Mouse (Mus musculus) left cerebral cortex, postnatal 36 days (tissue): Measurements from ENCODE around the gene Cyb5d1. TPM values are rescaled to one million over a fixed set of nuclear protein-coding genes. Genes with fewer than 3 reads are reported as not detected.
A peak's percentile ranks its signal among the peaks of the same experiment; 100 is the strongest.
"Not testable (repeated sequence)": the region's sequence is repeated elsewhere in the genome, so short reads cannot be mapped to it uniquely, and the experiment has no call there.

ENCODE experiments used
- DNase-seq, 2 experiments: peaks; one replicate each; pipeline ENCODE4 v3.0.0; 2021 to 2022; ENCODE audit warnings: low spot score in 2 of 2, mixed read lengths in 1 of 2
- intact Hi-C: fragments of 180-260 bp; cut with DNase I; formaldehyde crosslinking; loops from one replicate; pipeline ENCODE4 v1.15.1; 2025
- total RNA-seq, 2 experiments: library from RNA; stranded (reverse); gene quantifications; 2 replicates each; pipeline ENCODE4 v1.2.3; 2021

The Cyb5d1 gene
- total RNA-seq, 2 experiments from 2014 or later = 36.4 to 43.1 TPM

DNA sequence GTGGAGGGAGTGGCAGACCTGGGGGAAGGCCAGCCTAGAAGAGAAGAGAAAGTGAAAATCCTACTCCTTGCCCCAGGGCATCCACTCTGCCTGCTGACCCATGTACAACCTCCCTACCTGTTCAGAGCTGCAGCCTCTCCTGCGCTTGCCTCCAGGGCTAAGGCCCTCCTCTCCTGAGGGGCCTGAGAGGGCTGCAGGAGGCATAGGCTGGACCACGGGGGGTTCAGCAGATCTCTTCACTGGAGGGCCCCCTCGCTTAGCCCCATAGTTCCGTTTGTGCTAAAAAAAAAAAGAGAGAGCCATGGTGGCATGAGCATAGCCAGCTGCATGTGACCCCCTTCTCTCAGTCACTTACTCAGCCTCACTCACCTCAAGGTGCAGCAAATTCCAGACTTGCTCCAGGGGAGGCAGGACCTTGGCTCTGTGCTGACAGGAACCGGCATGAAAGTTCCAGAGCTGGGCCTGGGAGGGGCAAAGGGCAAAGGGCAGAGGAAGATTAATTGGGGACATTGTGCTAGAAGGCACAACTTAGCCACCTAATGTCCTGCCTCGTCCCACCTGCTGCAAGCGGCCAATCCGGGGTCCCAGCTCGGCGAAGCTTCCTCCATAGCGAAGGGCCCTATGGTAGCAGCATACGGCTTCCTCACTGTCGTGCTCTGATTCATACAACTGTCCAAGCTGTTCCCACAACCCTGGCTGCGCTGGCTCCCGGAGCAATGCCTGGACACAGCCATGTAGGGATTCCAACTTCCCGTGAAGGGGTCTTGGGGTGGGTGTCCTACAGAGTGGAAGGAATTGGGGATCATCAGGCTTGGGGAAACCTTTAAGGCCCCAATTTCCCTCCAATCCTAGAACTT is 11.7 kb upstream of the Cyb5d1 start:
- intact Hi-C loops = no loop called here
- DNase-seq = no peak

DNA sequence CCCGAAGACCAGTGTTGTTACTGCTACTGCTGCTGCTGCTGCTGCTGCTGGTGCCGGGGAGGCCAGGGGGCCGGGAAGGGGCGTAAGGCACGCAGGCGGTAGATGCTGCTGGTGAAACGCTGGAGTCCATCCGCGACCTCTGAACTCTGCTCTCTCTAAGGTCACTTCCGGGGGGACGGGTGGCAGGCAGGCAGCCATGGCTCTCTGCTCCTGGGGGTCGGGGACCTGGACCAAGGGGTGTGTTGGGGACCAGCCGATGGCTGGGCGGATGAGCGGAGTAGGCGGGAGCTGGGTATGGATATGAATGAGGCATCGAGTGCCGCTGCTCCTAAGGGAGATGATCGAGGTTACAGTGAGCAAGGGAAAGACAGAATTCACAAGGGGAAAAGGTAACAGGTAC is 10.9 kb upstream of the Cyb5d1 start:
- no peak for DNase-seq
- intact Hi-C loops = no loop called here

DNA sequence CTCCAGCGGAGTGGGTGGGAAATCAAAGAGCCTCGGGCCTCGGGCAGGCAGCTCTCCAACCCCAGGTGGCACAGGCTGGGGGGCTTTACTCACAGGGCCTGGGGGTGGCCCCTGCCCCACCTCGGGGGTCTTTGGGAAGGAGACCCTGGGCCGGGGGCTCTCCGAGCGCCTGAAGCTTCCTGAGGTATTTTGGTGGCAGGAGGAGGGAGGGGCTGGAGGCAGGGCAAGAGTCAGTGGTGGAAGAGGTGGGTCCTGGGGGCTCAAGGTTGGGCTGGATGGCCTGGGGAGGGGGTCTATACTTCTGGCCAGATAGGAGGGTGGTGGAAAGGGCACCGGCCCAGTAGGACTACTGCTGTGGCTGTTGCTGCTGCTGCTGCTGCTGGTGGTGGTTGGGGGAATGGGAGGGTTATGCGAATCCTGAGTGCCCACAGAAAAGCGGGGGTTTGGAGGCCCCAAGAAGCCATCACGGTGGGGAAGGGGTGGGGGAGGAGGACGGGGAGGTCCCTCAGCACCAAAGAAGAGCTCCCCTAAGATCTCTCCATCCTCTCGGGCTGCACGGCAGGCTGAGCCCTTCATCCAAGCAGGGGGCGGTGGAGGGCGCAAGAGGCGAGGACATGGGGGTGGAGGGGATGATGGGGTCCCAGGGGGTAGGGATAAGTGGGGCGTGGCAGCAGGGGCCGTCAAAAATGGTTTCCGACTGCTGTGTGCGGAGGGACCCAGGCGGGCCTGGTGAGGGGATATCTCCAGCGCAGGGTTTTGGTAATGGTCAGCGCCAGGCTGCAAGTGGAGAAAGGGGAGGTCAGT is 10.2 kb upstream of the Cyb5d1 start:
- intact Hi-C loops = no loop called here
- no peak for DNase-seq

DNA sequence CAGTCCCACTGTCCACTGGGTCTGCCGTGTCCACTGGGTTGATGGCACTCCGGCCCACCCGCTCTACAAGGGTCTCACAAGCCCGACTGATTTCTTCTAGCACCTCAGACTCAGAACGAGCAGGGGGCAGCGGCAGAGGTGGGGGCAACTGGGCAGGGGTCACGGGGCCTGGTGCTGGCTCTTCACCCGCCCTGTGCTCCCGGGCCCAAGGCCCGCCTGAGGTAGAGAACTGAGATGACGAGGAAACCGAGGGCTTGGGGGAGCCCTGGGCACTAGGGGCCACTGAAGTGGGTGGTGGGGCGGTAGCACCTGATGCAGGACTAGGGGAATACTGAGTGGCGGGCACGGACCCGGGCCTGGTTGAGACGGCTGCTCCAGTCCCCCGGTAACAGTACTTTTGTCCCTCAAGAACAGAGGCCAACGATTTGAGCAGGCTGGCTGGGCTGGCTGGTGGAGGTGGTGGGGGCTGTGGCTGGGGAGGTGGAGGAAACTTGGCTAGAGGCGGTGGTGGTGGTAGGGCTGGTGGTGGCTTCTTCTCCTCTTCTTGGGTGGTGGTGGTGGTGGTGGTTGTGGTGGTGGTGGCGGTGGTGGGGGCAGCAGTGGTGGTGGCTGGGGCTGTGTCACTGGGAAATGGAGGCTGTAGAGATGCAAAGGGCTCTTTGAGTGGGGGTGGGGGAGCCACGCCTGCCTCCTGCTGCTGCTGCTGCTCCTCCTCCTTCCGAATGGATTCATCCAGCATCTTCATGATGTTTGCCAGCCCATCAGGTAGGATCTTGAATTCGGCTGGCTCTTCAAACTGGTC is 9.4 kb upstream of the Cyb5d1 start:
- DNase-seq = no peak
- intact Hi-C loops = no loop called here

DNA sequence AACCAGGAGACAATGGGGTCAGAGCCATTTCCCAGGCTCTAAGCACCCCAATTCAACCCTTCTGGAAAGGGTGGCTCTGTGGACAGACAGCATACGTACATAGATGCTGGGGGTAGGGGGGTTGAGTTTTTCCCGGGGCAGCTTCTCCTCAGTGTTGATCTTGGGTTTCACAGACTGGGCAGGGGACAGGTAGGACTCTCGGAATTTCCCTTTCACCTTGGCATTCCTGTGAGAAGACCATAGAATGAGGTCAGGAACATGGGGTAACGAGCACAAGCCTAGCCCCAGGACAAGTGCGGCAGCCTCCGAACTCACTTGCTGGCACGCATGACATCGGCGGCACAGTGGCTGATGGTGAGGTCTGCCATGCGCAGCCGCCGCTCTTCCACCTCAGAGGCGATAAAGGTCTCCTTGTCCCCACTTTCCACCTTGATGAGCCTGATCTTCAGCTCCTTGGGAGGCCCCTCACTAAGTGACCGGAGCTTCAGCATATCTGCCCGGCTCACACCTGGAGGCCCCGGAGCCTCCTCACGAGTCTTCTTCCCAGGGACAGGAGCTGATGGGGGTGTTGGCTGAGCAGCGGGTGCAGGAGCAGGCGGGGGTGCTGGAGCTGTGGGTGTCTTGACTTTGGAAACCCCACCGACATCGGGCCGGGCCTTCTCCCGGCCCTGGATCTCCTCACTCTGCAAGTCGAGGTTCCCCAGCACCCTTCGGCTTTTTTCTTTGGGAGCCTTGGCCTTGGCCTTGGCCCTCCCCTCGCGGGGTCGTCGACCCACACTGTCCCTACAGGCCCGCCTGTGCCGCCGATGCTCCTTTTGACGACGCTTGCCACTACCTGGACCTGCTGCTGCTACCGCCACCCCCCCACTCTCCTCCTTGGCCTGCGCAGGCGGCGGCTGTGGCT is 8.5 kb upstream of the Cyb5d1 start:
- intact Hi-C loops = no loop called here
- no peak for DNase-seq

DNA sequence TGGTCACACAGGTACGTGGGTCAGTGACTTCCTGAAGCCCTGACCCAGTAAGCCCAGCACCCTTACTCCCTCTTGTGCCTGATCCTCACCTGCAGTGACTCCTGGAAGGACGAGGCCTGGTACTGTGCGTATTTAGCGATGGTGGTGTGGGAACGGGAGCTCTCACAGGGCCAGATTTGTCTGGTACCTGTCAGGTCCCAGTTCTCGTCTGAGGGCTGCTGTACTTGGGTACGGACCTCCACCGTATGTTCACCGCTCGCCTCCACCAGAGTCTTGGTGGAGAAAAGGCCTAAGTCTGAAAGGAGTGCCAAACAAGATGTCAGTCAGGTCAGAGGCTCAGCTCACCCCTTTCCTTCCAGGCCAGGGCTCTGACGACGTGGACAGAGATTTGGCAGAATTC is 6.6 kb upstream of the Cyb5d1 start:
- intact Hi-C loops = loop anchor here (2.0 kb wide), 2 partner anchors 31 to 111 kb away; no protein-coding TSS in a partner anchor
- DNase-seq = no peak

DNA sequence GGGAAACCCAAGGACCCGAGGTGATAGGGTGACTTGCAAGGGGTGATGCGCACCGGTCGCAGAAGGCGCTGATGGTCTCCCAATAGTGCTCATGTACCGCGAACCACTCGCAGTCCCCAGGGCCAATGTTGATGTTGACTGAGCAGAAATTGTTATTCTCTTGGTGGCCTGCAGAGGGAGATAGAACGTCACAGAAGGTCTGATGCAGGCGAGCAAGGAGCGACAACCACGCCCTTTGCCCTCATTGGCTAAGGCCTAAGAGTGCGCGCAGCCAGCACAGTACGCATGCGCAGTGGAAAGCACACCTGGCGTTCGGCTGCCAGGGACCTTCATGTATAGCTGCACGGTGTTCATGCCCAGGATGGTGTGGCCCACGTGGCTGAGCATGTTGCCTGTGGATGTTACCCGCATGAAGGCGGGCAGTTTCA is 5.8 kb upstream of the Cyb5d1 start:
- intact Hi-C loops = loop anchor here (2.0 kb wide), 2 partner anchors 32 to 112 kb away; no protein-coding TSS in a partner anchor
- peak; percentile 89 to 90 for DNase-seq

GRCm38 (mm10) chr11:69400083-69400850 is 4.8 kb upstream of the Cyb5d1 start:
- no peak for DNase-seq
- intact Hi-C loops = loop anchor here (2.0 kb wide), 2 partner anchors 33 to 113 kb away; no protein-coding TSS in a partner anchor

- no peak for DNase-seq
- intact Hi-C loops = loop anchor here (2.0 to 5.0 kb wide), 3 partner anchors 33 to 178 kb away; no protein-coding TSS in a partner anchor
Measured at GRCm38 (mm10) chr11:69399201-69400082, 4.0 kb upstream of the Cyb5d1 start.

DNA sequence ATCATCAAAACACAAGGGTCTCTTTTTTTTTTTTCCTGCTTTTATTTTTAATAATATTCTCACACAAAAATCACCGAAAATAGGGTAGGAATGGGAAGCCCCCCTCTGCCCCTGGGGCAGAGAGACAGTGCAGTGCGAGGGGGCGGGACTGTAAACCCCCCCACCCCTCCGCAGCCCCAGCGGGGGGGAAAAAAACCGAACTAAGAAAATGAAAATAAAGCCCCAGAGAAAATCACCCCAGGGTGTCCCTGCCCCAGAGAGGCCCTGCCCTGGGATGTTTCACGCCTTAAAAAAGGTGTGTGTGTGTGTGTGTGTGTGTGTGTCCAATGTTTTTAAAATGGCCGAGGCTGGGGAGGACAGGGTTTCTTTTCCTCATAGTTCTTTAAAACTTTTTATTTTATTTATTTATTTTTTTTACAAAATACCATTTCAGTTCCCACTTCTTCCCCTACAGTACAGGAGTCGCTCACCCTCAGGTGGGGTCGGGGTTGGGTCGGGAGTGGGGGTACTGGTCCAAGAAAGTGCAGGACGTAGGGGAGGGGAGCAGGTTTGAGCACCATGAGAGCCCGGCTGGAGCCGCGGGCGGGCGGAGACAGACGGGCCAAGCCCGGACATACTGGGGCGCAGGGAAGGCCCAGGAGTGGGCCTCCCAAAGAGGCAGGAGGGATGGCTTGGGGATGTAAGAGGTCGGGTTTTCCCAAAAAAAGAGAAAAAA is 3.2 kb upstream of the Cyb5d1 start:
- intact Hi-C loops = loop anchor here (5.0 kb wide), 1 partner anchor 179 kb away; no protein-coding TSS in a partner anchor
- DNase-seq = no peak

DNA sequence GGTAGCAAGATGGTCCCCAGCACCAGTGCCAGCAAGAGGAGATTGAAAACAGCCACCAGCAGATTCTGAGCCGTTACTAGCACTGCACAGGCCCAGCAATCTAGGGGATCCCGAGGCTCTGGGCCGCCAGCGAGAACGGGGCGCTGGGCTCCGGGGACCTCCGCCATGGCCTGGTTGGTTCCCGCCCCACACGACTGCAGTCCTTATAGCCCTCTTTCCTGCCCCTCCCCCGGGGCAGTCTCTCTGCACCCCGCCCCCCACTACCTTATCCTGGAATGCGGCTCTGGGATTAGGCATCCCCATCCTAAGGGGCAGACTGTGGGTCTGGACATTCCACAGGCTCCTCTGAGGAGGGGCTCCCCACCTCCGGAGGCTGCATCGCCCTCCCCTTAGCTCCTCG is 2.6 kb upstream of the Cyb5d1 start, which contains the start of gene Tmem88:
Gene Tmem88 (minus strand): TSS at position 176 of the 400 bp plus-strand sequence.
- no peak for DNase-seq
- intact Hi-C loops = loop anchor here (5.0 kb wide), 1 partner anchor 179 kb away; no protein-coding TSS in a partner anchor

GRCm38 (mm10) chr11:69397581-69398057 is 2.2 kb upstream of the Cyb5d1 start:
- DNase-seq = peak in 1 of 2 experiments; percentile 48
- intact Hi-C loops = loop anchor here (5.0 kb wide), 1 partner anchor 180 kb away; no protein-coding TSS in a partner anchor

DNA sequence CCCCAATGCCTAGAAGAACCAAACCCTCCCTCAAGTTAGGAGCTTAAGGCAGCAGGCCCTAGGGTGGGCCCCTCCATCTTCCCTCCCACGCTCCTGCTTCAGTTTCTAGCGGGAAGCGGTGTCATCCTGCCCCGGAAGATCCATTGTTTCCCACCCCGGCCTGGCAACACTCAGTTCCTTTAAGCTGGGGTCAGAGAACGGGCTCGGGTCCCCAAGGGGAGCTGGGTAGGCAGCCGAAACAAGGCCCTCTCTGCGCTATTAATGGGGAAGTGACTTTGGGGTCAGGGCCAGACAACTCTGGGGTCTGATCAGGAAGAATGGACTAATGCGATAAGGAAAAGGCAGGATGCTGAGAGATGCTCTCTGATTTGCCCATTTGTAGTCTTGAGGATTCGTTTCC is 1.3 kb upstream of the Cyb5d1 start:
- no peak for DNase-seq
- intact Hi-C loops = loop anchor here (5.0 kb wide), 1 partner anchor 181 kb away; no protein-coding TSS in a partner anchor

DNA sequence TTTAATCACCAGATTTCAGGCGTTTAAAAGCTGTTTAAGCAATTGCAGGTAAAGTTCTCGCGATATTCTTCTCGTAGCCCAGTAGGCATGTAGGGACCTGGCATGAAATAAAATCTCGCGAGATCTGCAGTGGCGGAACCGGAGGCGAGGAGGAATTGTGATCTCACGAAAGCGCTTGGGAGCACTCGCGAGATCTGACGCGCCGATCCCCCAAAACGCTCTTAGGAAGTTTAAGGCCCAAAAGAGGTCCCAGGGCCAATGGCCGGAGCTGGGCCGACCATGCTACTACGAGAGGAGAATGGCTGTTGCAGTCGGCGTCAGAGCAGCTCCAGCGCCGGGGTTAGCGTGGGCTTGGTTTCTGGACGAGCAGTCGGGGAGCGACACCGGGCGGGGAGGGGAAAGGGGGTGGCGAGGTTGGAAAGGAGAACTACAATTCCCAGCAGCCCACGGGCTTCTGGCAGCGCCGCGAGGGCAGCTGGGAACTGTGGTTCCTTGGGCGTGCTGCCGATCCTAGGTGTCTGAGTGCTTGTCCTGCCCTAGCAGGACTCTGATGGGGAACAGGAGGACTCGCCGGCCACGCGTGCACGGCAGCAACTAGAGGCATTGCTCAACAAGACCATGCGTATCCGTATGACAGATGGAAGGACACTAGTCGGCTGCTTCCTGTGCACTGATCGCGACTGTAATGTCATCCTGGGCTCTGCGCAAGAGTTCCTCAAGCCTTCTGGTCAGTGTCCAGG is 373 bp upstream of the Cyb5d1 start:
- intact Hi-C loops = loop anchor here (2.0 to 5.0 kb wide), 2 partner anchors 129 to 181 kb away; no protein-coding TSS in a partner anchor
- peak; percentile 96 for DNase-seq

DNA sequence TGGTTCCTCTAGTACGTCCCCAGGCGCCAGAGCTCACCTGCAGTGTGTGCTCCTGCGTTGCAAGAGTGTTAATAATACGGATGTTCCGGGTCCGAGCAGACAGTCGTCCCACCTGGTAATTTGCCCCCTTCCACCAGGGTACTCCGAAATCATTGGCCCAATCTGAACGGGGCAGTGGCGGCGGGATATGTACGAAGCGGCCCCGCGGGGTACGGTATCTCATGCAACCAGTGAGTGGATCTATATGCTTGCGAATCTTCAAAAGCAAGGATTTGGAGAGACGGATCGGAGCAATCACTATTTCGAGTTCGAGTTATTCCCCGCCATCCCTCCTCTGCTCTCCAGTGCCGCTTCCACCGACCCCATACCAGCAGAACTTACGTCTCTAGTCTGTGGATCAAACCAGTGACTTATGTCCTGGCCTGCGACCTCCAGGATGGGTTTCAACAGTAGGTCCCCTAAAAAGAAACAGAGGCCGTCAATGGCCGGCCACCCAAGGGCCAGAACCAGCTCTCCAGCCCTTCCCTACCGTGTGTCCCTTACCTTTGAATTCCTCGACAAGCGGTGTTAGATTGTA is 752 bp downstream of the Cyb5d1 start:
- DNase-seq = not testable (repeated sequence)
- intact Hi-C loops = loop anchor here (2.0 to 5.0 kb wide), 2 partner anchors 128 to 183 kb away; no protein-coding TSS in a partner anchor
